Mouse (Mus musculus) neural tube, embryonic 15.5 days (tissue): Measurements from ENCODE around the gene Olfr92. TPM values are rescaled to one million over a fixed set of nuclear protein-coding genes. Genes with fewer than 3 reads are reported as not detected.

ENCODE experiments used
- ATAC-seq: fragments of 200-750 bp; cut with Nextera tagmentation; 2 replicates; pipeline ENCODE4 v1.8.0; 2017; ENCODE audit warnings: mild to moderate bottlenecking, moderate TSS enrichment, moderate library complexity; ENCODE audit not compliant: low FRiP score
- H3K27ac ChIP-seq: fragments of 300-500 bp; sonication (generic); replicated peaks from 2 replicates; pipeline ENCODE4 v1.5.1; 2015; ENCODE audit warnings: mild to moderate bottlenecking, inconsistent platforms
- H3K27me3 ChIP-seq: fragments of 300-500 bp; sonication (generic); replicated peaks from 2 replicates; pipeline ENCODE4 v1.6.1; 2015; ENCODE audit warnings: inconsistent platforms
- H3K36me3 ChIP-seq: fragments of 300-500 bp; sonication (generic); 2 replicates; pipeline ENCODE4 v1.6.1; 2015; ENCODE audit warnings: inconsistent platforms
- H3K4me1 ChIP-seq: fragments of 300-500 bp; sonication (generic); 2 replicates; pipeline ENCODE4 v1.6.1; 2015; ENCODE audit warnings: inconsistent platforms
- H3K4me2 ChIP-seq: fragments of 300-500 bp; sonication (generic); 2 replicates; pipeline ENCODE4 v1.6.1; 2015; ENCODE audit warnings: inconsistent platforms, mild to moderate bottlenecking, moderate library complexity
- H3K4me3 ChIP-seq: fragments of 300-500 bp; sonication (generic); replicated peaks from 2 replicates; pipeline ENCODE4 v1.5.1; 2015; ENCODE audit warnings: mild to moderate bottlenecking, inconsistent platforms
- H3K9ac ChIP-seq: fragments of 300-500 bp; sonication (generic); replicated peaks from 2 replicates; pipeline ENCODE4 v1.6.1; 2015; ENCODE audit warnings: mild to moderate bottlenecking, inconsistent platforms
- H3K9me3 ChIP-seq: fragments of 300-500 bp; sonication (generic); replicated peaks from 2 replicates; pipeline ENCODE4 v1.6.1; 2016; ENCODE audit warnings: inconsistent platforms
- WGBS: fragments of 180-500 bp; shearing (Covaris S2); methylation state at CpG from one replicate; pipeline ENCODE4 v1.1.7; 2015; ENCODE audit warnings: mixed read lengths; 5-methylcytosine and 5-hydroxymethylcytosine counted together
- polyA plus RNA-seq: library from polyadenylated mRNA; unstranded; fragments of >200 nt; fragmentation: Nextera tagmentation; extraction: Ambion mirVana; gene quantifications from 2 replicates; pipeline ENCODE4 v1.2.1, GENCODE M21; 2015

The Olfr92 gene
- polyA plus RNA-seq, 1 experiment from 2014 or later = not detected

GRCm38 (mm10) chr17:37078193-37078592 lies 41.7 kb downstream of the Olfr92 start:
- no peak overlapping the region for H3K27ac ChIP-seq
- no peaks in the 10 kb centered on the region for H3K9me3 ChIP-seq
- no peak for ATAC-seq
- no peak overlapping the region for H3K9ac ChIP-seq
- H3K27me3 ChIP-seq = no peaks in the 10 kb centered on the region
- H3K4me2 ChIP-seq = no peak overlapping the region
- WGBS = 10% methylated on average over 1 of the region's 1 CpGs
- peaks cover 36% of the 10 kb centered on the region for H3K36me3 ChIP-seq
- H3K4me3 ChIP-seq = no peak overlapping the region
- peaks cover 14% of the 10 kb centered on the region for H3K4me1 ChIP-seq

GRCm38 (mm10) chr17:37075766-37076165 lies 44.1 kb downstream of the Olfr92 start:
- 98% methylated on average over 2 of the region's 2 CpGs for WGBS
- H3K27me3 ChIP-seq = no peaks in the 10 kb centered on the region
- H3K27ac ChIP-seq = no peak overlapping the region
- H3K9ac ChIP-seq = no peak overlapping the region
- peaks cover 52% of the 10 kb centered on the region for H3K36me3 ChIP-seq
- H3K4me2 ChIP-seq = no peak overlapping the region
- no peak overlapping the region for H3K4me3 ChIP-seq
- ATAC-seq = no peak
- no peaks in the 10 kb centered on the region for H3K9me3 ChIP-seq
- peaks cover 14% of the 10 kb centered on the region for H3K4me1 ChIP-seq

- no peak overlapping the region for H3K9ac ChIP-seq
- H3K27ac ChIP-seq = no peak overlapping the region
- 93% methylated on average over 6 of the region's 6 CpGs for WGBS
- H3K4me2 ChIP-seq = no peak overlapping the region
- H3K36me3 ChIP-seq = peaks cover 58% of the 10 kb centered on the region
- H3K27me3 ChIP-seq = no peaks in the 10 kb centered on the region
- ATAC-seq = no peak
- H3K9me3 ChIP-seq = no peaks in the 10 kb centered on the region
- H3K4me1 ChIP-seq = peaks cover 12% of the 10 kb centered on the region
- H3K4me3 ChIP-seq = no peak overlapping the region
These were observed 44.7 kb downstream of the Olfr92 start for GRCm38 (mm10) chr17:37075181-37075580.

- Histone ChIP-seq H3K4me2 (no peak overlapping the region), H3K9ac (no peak overlapping the region), H3K9me3 (no peaks in the 10 kb centered on the region), H3K36me3 (peaks cover 80% of the 10 kb centered on the region), H3K27me3 (no peaks in the 10 kb centered on the region), H3K4me3 (no peak overlapping the region), H3K4me1 (no peaks in the 10 kb centered on the region), H3K27ac (no peak overlapping the region; the same call in 1 of the 2 replicates)
- no peak for ATAC-seq
- 38% methylated on average over 11 of the region's 11 CpGs for WGBS
These were observed 47.1 kb downstream of the Olfr92 start for GRCm38 (mm10) chr17:37072730-37073276.

GRCm38 (mm10) chr17:37072080-37072729 lies 47.7 kb downstream of the Olfr92 start:
- no peaks in the 10 kb centered on the region for H3K9me3 ChIP-seq
- H3K27ac ChIP-seq = no peak overlapping the region
- peak; percentile 16; the same call in 1 of the 2 replicates for ATAC-seq
- no peak overlapping the region for H3K9ac ChIP-seq
- WGBS = 63% methylated on average over 12 of the region's 12 CpGs
- no peaks in the 10 kb centered on the region for H3K27me3 ChIP-seq
- no peak overlapping the region for H3K4me2 ChIP-seq
- H3K36me3 ChIP-seq = peaks cover 86% of the 10 kb centered on the region
- H3K4me1 ChIP-seq = no peaks in the 10 kb centered on the region
- H3K4me3 ChIP-seq = no peak overlapping the region

- Histone ChIP-seq H3K4me2 (no peak overlapping the region), H3K9me3 (no peaks in the 10 kb centered on the region), H3K27me3 (no peaks in the 10 kb centered on the region), H3K36me3 (peaks cover 89% of the 10 kb centered on the region), H3K4me1 (no peaks in the 10 kb centered on the region), H3K4me3 (no peak overlapping the region), H3K27ac (no peak overlapping the region), H3K9ac (no peak overlapping the region)
- ATAC-seq = no peak
- WGBS = 89% methylated on average over 8 of the region's 8 CpGs
These were observed 49.8 kb downstream of the Olfr92 start for GRCm38 (mm10) chr17:37070121-37070520.

- no peaks in the 10 kb centered on the region for H3K9me3 ChIP-seq
- H3K4me3 ChIP-seq = no peak overlapping the region
- no peak overlapping the region for H3K27ac ChIP-seq
- H3K36me3 ChIP-seq = peaks cover 92% of the 10 kb centered on the region
- no peaks in the 10 kb centered on the region for H3K27me3 ChIP-seq
- ATAC-seq = no peak
- H3K9ac ChIP-seq = no peak overlapping the region
- 85% methylated on average over 1 of the region's 1 CpGs for WGBS
- H3K4me2 ChIP-seq = no peak overlapping the region
- no peaks in the 10 kb centered on the region for H3K4me1 ChIP-seq
These were observed 52.0 kb downstream of the Olfr92 start for GRCm38 (mm10) chr17:37067861-37068260.

GRCm38 (mm10) chr17:37065993-37066392 lies 53.9 kb downstream of the Olfr92 start:
- Histone ChIP-seq H3K4me1 (no peaks in the 10 kb centered on the region), H3K4me3 (no peak overlapping the region), H3K9me3 (no peaks in the 10 kb centered on the region), H3K4me2 (no peak overlapping the region), H3K27me3 (no peaks in the 10 kb centered on the region), H3K9ac (no peak overlapping the region), H3K36me3 (peaks cover 98% of the 10 kb centered on the region), H3K27ac (no peak overlapping the region)
- ATAC-seq = no peak
- 98% methylated on average over 2 of the region's 2 CpGs for WGBS

GRCm38 (mm10) chr17:37063686-37064495 lies 56.0 kb downstream of the Olfr92 start:
- peaks cover 89% of the 10 kb centered on the region for H3K36me3 ChIP-seq
- H3K27me3 ChIP-seq = no peaks in the 10 kb centered on the region
- no peaks in the 10 kb centered on the region for H3K9me3 ChIP-seq
- H3K4me3 ChIP-seq = no peak overlapping the region
- H3K4me1 ChIP-seq = no peaks in the 10 kb centered on the region
- H3K27ac ChIP-seq = no peak overlapping the region
- no peak overlapping the region for H3K4me2 ChIP-seq
- WGBS = 86% methylated on average over 11 of the region's 11 CpGs
- H3K9ac ChIP-seq = no peak overlapping the region
- no peak for ATAC-seq

GRCm38 (mm10) chr17:37063063-37063462 lies 56.8 kb downstream of the Olfr92 start:
- no peak for ATAC-seq
- 81% methylated on average over 10 of the region's 10 CpGs for WGBS
- no peaks in the 10 kb centered on the region for H3K4me1 ChIP-seq
- H3K9me3 ChIP-seq = no peaks in the 10 kb centered on the region
- H3K9ac ChIP-seq = no peak overlapping the region
- no peaks in the 10 kb centered on the region for H3K27me3 ChIP-seq
- H3K27ac ChIP-seq = no peak overlapping the region
- H3K4me2 ChIP-seq = no peak overlapping the region
- H3K36me3 ChIP-seq = peaks cover 90% of the 10 kb centered on the region
- no peak overlapping the region for H3K4me3 ChIP-seq

GRCm38 (mm10) chr17:37062101-37062641 lies 57.7 kb downstream of the Olfr92 start:
- no peaks in the 10 kb centered on the region for H3K27me3 ChIP-seq
- no peak overlapping the region for H3K27ac ChIP-seq
- H3K4me2 ChIP-seq = no peak overlapping the region
- H3K4me3 ChIP-seq = no peak overlapping the region
- no peaks in the 10 kb centered on the region for H3K4me1 ChIP-seq
- 88% methylated on average over 10 of the region's 10 CpGs for WGBS
- H3K9me3 ChIP-seq = no peaks in the 10 kb centered on the region
- H3K36me3 ChIP-seq = peaks cover 86% of the 10 kb centered on the region
- no peak for ATAC-seq
- H3K9ac ChIP-seq = no peak overlapping the region
